Comparison of ENCODE assay signal across 10 mouse cellular contexts in the genomic region with DNA sequence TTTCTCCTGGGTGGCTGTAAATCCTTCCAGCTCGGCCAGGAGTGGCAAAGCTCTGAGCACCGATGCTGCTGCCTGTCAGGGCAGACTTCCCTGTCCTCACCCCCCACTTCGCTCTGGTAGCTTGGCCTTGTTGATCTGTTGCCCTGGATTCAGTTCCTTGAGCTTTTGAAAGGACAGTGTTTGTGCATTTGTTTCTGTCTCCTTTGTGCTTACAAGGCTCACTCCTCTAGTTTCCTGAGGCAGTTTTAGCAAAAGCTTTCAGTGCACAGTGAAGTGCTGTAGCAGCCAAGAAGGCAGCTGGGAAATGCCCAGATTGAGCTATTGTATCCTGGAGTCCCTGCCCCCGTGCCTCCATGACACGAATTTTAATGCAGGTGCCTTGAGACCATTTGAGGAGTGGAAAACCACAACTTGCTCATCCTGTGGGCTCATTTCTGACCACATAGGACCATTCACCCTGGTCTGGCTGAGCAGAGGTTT. TPM values are rescaled to one million over a fixed set of nuclear protein-coding genes. Genes with fewer than 3 reads are reported as not detected.
DNase-seq lines count a peak whose midpoint lies in the region; ATAC-seq and TF ChIP-seq lines count a peak whose summit lies in the region.
"Had no signal": no experiment of that assay in that cellular context is flagged by ENCODE, and none has a peak within 500 bp of the region (broad histone marks: within the 10 kb centered on the region; RNA-seq: fewer than 3 reads in every experiment).

A gene (plus strand): TSS at position 430 of the 480 bp plus-strand sequence.

- WGBS in embryonic facial prominence, embryonic 10.5 days, result 71% methylated on average over 5 of the region's 5 CpGs
- 14% methylated on average over 5 of the region's 5 CpGs for WGBS in midbrain, embryonic 15.5 days

- ATAC-seq in frontal cortex, adult (ENCODE audit: low TSS enrichment), result peak; percentile 78
- ATAC-seq in midbrain, embryonic 15.5 days (replicated peaks), result peak; percentile 79

- no peak for DNase-seq in frontal cortex, postnatal 14 days (ENCODE audit: low spot score in 2 of 2)
- no peak for DNase-seq in embryonic facial prominence, embryonic 10.5 days (ENCODE audit: low spot score)
- DNase-seq in layer of hippocampus, adult 2 months (ENCODE audit: low spot score in 2 of 2), result peak in 1 of 2 experiments; percentile 69
- DNase-seq in testis, postnatal 14 days (ENCODE audit: low spot score), result no peak
- DNase-seq in gastrocnemius, postnatal 10 days, result no peak
- DNase-seq in kidney, postnatal 36 days, result no peak
- DNase-seq: adrenal gland, postnatal 36 days had no signal

- no peaks in the 10 kb centered on the region for H3K9me3 ChIP-seq in embryonic facial prominence, embryonic 10.5 days
- no peaks in the 10 kb centered on the region for H3K9me3 ChIP-seq in midbrain, embryonic 15.5 days
- H3K9me3 ChIP-seq: liver, embryonic 15.5 days had no signal

- no peak for TF ChIP-seq CTCF in layer of hippocampus, adult 2 months (conservative IDR thresholded peaks at IDR 0.05)

- H3K4me3 ChIP-seq in embryonic facial prominence, embryonic 10.5 days, result no peak within 1 kb of the TSS
- H3K4me3 ChIP-seq in layer of hippocampus, adult 2 months, result peak within 1 kb of the TSS; percentile 22
- no peak within 1 kb of the TSS for H3K4me3 ChIP-seq in midbrain, embryonic 15.5 days
- H3K4me3 ChIP-seq: liver, embryonic 15.5 days had no signal

- no peak within 1 kb of the TSS for H3K4me2 ChIP-seq in midbrain, embryonic 15.5 days
- H3K4me2 ChIP-seq: liver, embryonic 15.5 days had no signal

- H3K4me1 ChIP-seq in embryonic facial prominence, embryonic 10.5 days, result peaks cover 4% of the 10 kb centered on the region; the same call in 1 of the 2 replicates
- H3K4me1 ChIP-seq in midbrain, embryonic 15.5 days, result peaks cover 14% of the 10 kb centered on the region
- H3K4me1 ChIP-seq: liver, embryonic 15.5 days had no signal

- H3K9ac ChIP-seq in midbrain, embryonic 15.5 days, result no peak within 1 kb of the TSS
- H3K9ac ChIP-seq: liver, embryonic 15.5 days had no signal

- H3K36me3 ChIP-seq in embryonic facial prominence, embryonic 10.5 days (replicated peaks), result peaks cover 31% of the 10 kb centered on the region
- no peaks in the 10 kb centered on the region for H3K36me3 ChIP-seq in midbrain, embryonic 15.5 days (replicated peaks)

- no peaks in the 10 kb centered on the region for H3K27me3 ChIP-seq in embryonic facial prominence, embryonic 10.5 days (replicated peaks; ENCODE audit: low read depth, poor library complexity, severe bottlenecking)
- H3K27me3 ChIP-seq in midbrain, embryonic 15.5 days (replicated peaks), result no peaks in the 10 kb centered on the region
- H3K27me3 ChIP-seq: liver, embryonic 15.5 days had no signal

- peak within 1 kb of the TSS; percentile 54 for H3K27ac ChIP-seq in embryonic facial prominence, embryonic 10.5 days (replicated peaks)
- peak within 1 kb of the TSS; percentile 84 for H3K27ac ChIP-seq in layer of hippocampus, adult 2 months
- H3K27ac ChIP-seq in midbrain, embryonic 15.5 days, result peak within 1 kb of the TSS; percentile 61
- H3K27ac ChIP-seq: liver, embryonic 15.5 days had no signal

RNA-seq across cellular contexts. Expression of the gene that starts here (rescaled TPM):
- 0.20 and 0.28 TPM in 2 replicates for polyA plus RNA-seq in embryonic facial prominence, embryonic 10.5 days (2016; fragmentation: Nextera tagmentation; extraction: Ambion mirVana)
- total RNA-seq in layer of hippocampus, adult 2 months (2021), result 10 to 100 TPM; 57.4 to 61.9 TPM
- polyA plus RNA-seq in midbrain, embryonic 15.5 days (2015; fragmentation: Nextera tagmentation; extraction: Ambion mirVana), result 9.8 and 12.5 TPM in 2 replicates
- under 1 TPM; 0.23 to 0.33 TPM for total RNA-seq in gastrocnemius, postnatal 10 days (2021)

Comparison
In these comparisons a context has a peak if more than half of its experiments do, and no peak if none do; other contexts are left out.
1. RNA of the gene that starts here (total RNA-seq): 57.4 to 61.9 TPM in layer of hippocampus, adult 2 months; 0.23 to 0.33 TPM in gastrocnemius, postnatal 10 days; every median in the first group is over 10 times any median in the second.
2. Peak in every context shown above with its lines, with median percentiles within 50 percentile points of each other: H3K27ac ChIP-seq.